In the genomic region with DNA sequence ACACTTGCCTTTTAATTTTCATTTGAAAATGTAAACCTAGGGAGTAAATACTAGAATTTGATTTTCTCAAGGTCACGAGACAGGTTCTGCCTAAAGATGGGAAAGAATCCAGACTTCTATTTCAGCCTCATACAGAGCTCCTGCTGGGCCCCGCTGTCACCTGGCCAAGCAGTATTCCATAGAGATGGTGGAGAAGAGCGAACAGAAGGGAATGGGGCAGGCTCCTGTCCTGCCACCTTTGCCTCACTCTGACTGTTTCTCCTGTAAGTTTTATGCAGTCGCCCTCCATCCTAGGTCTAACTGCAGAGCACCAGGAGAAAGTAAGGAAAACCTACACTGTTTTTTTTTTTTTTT, we compare ENCODE assay signal across 7 mouse cellular contexts. TPM values are rescaled to one million over a fixed set of nuclear protein-coding genes. Genes with fewer than 3 reads are reported as not detected.
DNase-seq lines count a peak whose midpoint lies in the region; ATAC-seq and TF ChIP-seq lines count a peak whose summit lies in the region.

No protein-coding gene starts in this region.

- no peak for TF ChIP-seq POLR2A in olfactory bulb, adult 2 months (IDR thresholded peaks at IDR 0.05; ENCODE audit: insufficient read depth, low read depth, low read length)

- no peaks in the 10 kb centered on the region for H3K4me1 ChIP-seq in lung, postnatal 0 days (ENCODE audit: insufficient read depth, low read depth, low read length)
- peaks cover 6% of the 10 kb centered on the region for H3K4me1 ChIP-seq in embryonic facial prominence, embryonic 15.5 days
- H3K4me1 ChIP-seq in intestine, postnatal 0 days (replicated peaks; ENCODE audit: control insufficient read depth, insufficient read depth, low read length): no peaks in the 10 kb centered on the region
- peaks cover 4% of the 10 kb centered on the region; the same call in 1 of the 2 replicates for H3K4me1 ChIP-seq in olfactory bulb, adult 2 months (ENCODE audit: control insufficient read depth, insufficient read depth, low read length)

- peak overlapping the region; percentile 58 for H3K4me3 ChIP-seq in lung, postnatal 0 days (ENCODE audit: low read depth, low read length)
- peak overlapping the region; percentile 82 for H3K4me3 ChIP-seq in embryonic facial prominence, embryonic 15.5 days (replicated peaks)
- peak overlapping the region; percentile 72 for H3K4me3 ChIP-seq in intestine, postnatal 0 days (ENCODE audit: low read depth, low read length)
- peak overlapping the region; percentile 79 for H3K4me3 ChIP-seq in olfactory bulb, adult 2 months (ENCODE audit: insufficient read depth, low read depth, low read length)

- no peak for TF ChIP-seq CTCF in lung, postnatal 0 days (IDR thresholded peaks at IDR 0.05)
- TF ChIP-seq CTCF in intestine, postnatal 0 days (IDR thresholded peaks at IDR 0.05; ENCODE audit: low read depth): no peak
- TF ChIP-seq CTCF in olfactory bulb, adult 2 months (IDR thresholded peaks at IDR 0.05; ENCODE audit: insufficient read depth, low read depth, low read length): no peak

- TF ChIP-seq EP300 in lung, postnatal 0 days (IDR thresholded peaks at IDR 0.05): no peak

- H3K36me3 ChIP-seq in lung, postnatal 0 days (ENCODE audit: insufficient read depth, low read length): no peaks in the 10 kb centered on the region
- H3K36me3 ChIP-seq in embryonic facial prominence, embryonic 15.5 days: no peaks in the 10 kb centered on the region
- no peaks in the 10 kb centered on the region for H3K36me3 ChIP-seq in intestine, postnatal 0 days (ENCODE audit: control insufficient read depth, insufficient read depth)

- no peaks in the 10 kb centered on the region for H3K27me3 ChIP-seq in lung, postnatal 0 days (replicated peaks; ENCODE audit: insufficient read depth, low read length)
- 0 out of 2 replicates have a peak, but pooled peaks cover 3% of the 10 kb centered on the region for H3K27me3 ChIP-seq in embryonic facial prominence, embryonic 15.5 days
- no peaks in the 10 kb centered on the region for H3K27me3 ChIP-seq in intestine, postnatal 0 days (replicated peaks; ENCODE audit: control insufficient read depth, insufficient read depth, low read length)

- DNase-seq in lung, postnatal 0 days (ENCODE audit: low spot score): no peak
- DNase-seq in lung, postnatal 10 days: no peak
- no peak for DNase-seq in adrenal gland, adult 8-10 months
- no peak for DNase-seq in lung, postnatal 36 days

- no peak for ATAC-seq in lung, postnatal 0 days
- ATAC-seq in embryonic facial prominence, embryonic 15.5 days (ENCODE audit: insufficient number of reproducible peaks, low FRiP score, low TSS enrichment, low read depth): no peak
- no peak for ATAC-seq in intestine, postnatal 0 days

- peak overlapping the region; percentile 6; the same call in 1 of the 2 replicates for H3K27ac ChIP-seq in lung, postnatal 0 days (ENCODE audit: low read length)
- H3K27ac ChIP-seq in embryonic facial prominence, embryonic 15.5 days (replicated peaks): no peak overlapping the region
- no peak overlapping the region; the same call in 1 of the 2 replicates for H3K27ac ChIP-seq in intestine, postnatal 0 days (ENCODE audit: low read depth, low read length)
- no peak overlapping the region for H3K27ac ChIP-seq in olfactory bulb, adult 2 months (ENCODE audit: insufficient read depth, low read depth, low read length)

- no peaks in the 10 kb centered on the region for H3K9me3 ChIP-seq in lung, postnatal 0 days (ENCODE audit: low read length)
- no peaks in the 10 kb centered on the region for H3K9me3 ChIP-seq in embryonic facial prominence, embryonic 15.5 days (replicated peaks)
- H3K9me3 ChIP-seq in intestine, postnatal 0 days (ENCODE audit: control insufficient read depth): no peaks in the 10 kb centered on the region

- no peak overlapping the region; the same call in 1 of the 2 replicates for H3K9ac ChIP-seq in lung, postnatal 0 days (replicated peaks; ENCODE audit: low read depth)
- no peak overlapping the region; the same call in 1 of the 2 replicates for H3K9ac ChIP-seq in embryonic facial prominence, embryonic 15.5 days
- no peak overlapping the region for H3K9ac ChIP-seq in intestine, postnatal 0 days (ENCODE audit: low read depth, low read length)

- WGBS in lung, postnatal 0 days: 57% methylated on average over 4 of the region's 4 CpGs
- 53% methylated on average over 4 of the region's 4 CpGs for WGBS in embryonic facial prominence, embryonic 15.5 days
- 56% methylated on average over 4 of the region's 4 CpGs for WGBS in intestine, postnatal 0 days
- WGBS in olfactory bulb, adult 2 months: 49% methylated on average over 4 of the region's 4 CpGs

- peak overlapping the region; percentile 87 for H3K4me2 ChIP-seq in lung, postnatal 0 days (replicated peaks; ENCODE audit: low read depth, low read length)
- H3K4me2 ChIP-seq in embryonic facial prominence, embryonic 15.5 days (replicated peaks): peak overlapping the region; percentile 70
- peak overlapping the region; percentile 95 for H3K4me2 ChIP-seq in intestine, postnatal 0 days (replicated peaks; ENCODE audit: low read depth)

RNA-seq across cellular contexts. Expression of a gene that starts 0.7 kb away (rescaled TPM):
- polyA plus RNA-seq in lung, postnatal 0 days (2015; fragmentation: Nextera tagmentation; extraction: Ambion mirVana): 11.8 and 12.5 TPM in 2 replicates
- 38.8 and 42.3 TPM in 2 replicates for polyA plus RNA-seq in embryonic facial prominence, embryonic 15.5 days (2015; fragmentation: Nextera tagmentation; extraction: Ambion mirVana)
- 6.2 and 7.4 TPM in 2 replicates for polyA plus RNA-seq in intestine, postnatal 0 days (2015; fragmentation: Nextera tagmentation; extraction: Ambion mirVana)
- not detected in 2 replicates for polyA plus RNA-seq in olfactory bulb, adult 2 months (2012; ENCODE audit: insufficient read depth, insufficient read length, low replicate concordance, missing spikeins)
- 10 to 100 TPM; 36.6 to 80.9 (median 60.9) TPM for total RNA-seq in adrenal gland, adult 8-10 months (2022)
